Mouse (Mus musculus) small intestine, adult 2 months (tissue): ENCODE data around the gene Psmb4.

ENCODE experiments used
- CTCF ChIP-seq: fragments of 200-500 bp; IDR thresholded peaks from 2 replicates; pipeline ENCODE4 v1.5.1; 2012; ENCODE audit warnings: low read depth, mild to moderate bottlenecking, control low read depth, inconsistent platforms, low read length, moderate library complexity, mixed read lengths; ENCODE audit not compliant: insufficient replicate concordance, insufficient read length; ENCODE audit errors: extremely low read depth
- POLR2A ChIP-seq: fragments of 200-500 bp; IDR thresholded peaks from 2 replicates; pipeline ENCODE4 v1.6.1; 2012; ENCODE audit warnings: low read depth, mild to moderate bottlenecking, control low read depth, inconsistent platforms, low read length, moderate library complexity

- TF ChIP-seq CTCF (no peak), POLR2A (no peak)
These were observed 1.8 kb upstream of the Psmb4 start for GRCm38 (mm10) chr3:94888595-94888994.
